Comparison of ENCODE assay signal across 16 mouse cellular contexts in the genomic region with DNA sequence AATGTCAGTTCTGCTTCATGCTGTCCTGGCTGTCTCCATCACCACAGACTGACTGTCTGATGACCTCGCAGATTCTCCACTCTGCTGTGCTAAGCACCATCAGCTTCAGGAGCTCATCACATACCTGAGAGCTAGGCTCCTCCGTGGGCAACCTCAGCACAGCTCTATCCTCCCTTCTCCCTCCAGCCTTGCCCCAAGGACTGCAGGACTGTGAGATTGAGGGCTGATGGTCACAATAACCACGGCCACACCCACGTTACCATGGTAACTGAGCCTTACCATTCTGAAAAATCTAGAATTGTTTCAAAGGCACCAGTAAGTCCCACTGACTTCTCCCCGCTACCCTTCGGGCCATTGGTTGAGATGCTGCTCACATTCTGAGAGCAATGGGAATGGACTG. TPM values are rescaled to one million over a fixed set of nuclear protein-coding genes. Genes with fewer than 3 reads are reported as not detected.
DNase-seq lines count a peak whose midpoint lies in the region; ATAC-seq and TF ChIP-seq lines count a peak whose summit lies in the region.
"Had no signal": no experiment of that assay in that cellular context is flagged by ENCODE, and none has a peak within 500 bp of the region (broad histone marks: within the 10 kb centered on the region; RNA-seq: fewer than 3 reads in every experiment).

No protein-coding gene starts in this region.

- H3K4me3 ChIP-seq in heart, embryonic 13.5 days = no peak overlapping the region
- H3K4me3 ChIP-seq in neural tube, embryonic 15.5 days (replicated peaks) = no peak overlapping the region
- H3K4me3 ChIP-seq in embryonic facial prominence, embryonic 15.5 days (replicated peaks) = no peak overlapping the region
- no peak overlapping the region for H3K4me3 ChIP-seq in myocyte
- H3K4me3 ChIP-seq: left cerebral cortex, adult 2 months; liver, embryonic 15.5 days; stomach, embryonic 15.5 days had no signal

- 61% methylated on average over 6 of the region's 6 CpGs for WGBS in heart, embryonic 13.5 days
- WGBS in neural tube, embryonic 15.5 days = 64% methylated on average over 6 of the region's 6 CpGs
- WGBS in embryonic facial prominence, embryonic 15.5 days = 64% methylated on average over 6 of the region's 6 CpGs

- no peak overlapping the region for H3K4me2 ChIP-seq in heart, embryonic 13.5 days
- H3K4me2 ChIP-seq in neural tube, embryonic 15.5 days = no peak overlapping the region
- H3K4me2 ChIP-seq in embryonic facial prominence, embryonic 15.5 days (replicated peaks) = no peak overlapping the region
- H3K4me2 ChIP-seq in myocyte (ENCODE audit: low read depth) = peak overlapping the region; percentile 55
- H3K4me2 ChIP-seq: liver, embryonic 15.5 days; stomach, embryonic 15.5 days had no signal

- H3K27me3 ChIP-seq in heart, embryonic 13.5 days (replicated peaks) = no peaks in the 10 kb centered on the region
- no peaks in the 10 kb centered on the region for H3K27me3 ChIP-seq in neural tube, embryonic 15.5 days (replicated peaks)
- H3K27me3 ChIP-seq in embryonic facial prominence, embryonic 15.5 days = no peaks in the 10 kb centered on the region
- no peaks in the 10 kb centered on the region for H3K27me3 ChIP-seq in myocyte (ENCODE audit: control insufficient read depth, insufficient read depth, insufficient read length)
- H3K27me3 ChIP-seq: liver, embryonic 15.5 days; stomach, embryonic 15.5 days had no signal

- no peak for DNase-seq in heart, postnatal 10 days
- peak; percentile 27 for DNase-seq in neural tube, embryonic 10.5 days (ENCODE audit: extremely low spot score, low spot score)
- DNase-seq in cerebellum, postnatal 4 days (ENCODE audit: low spot score in 2 of 2) = no peak
- DNase-seq in retina, embryonic 14.5 days (ENCODE audit: low spot score) = no peak
- DNase-seq: cerebellum, postnatal 14 days; heart, postnatal 4 days; kidney, postnatal 14 days; right cerebral cortex, postnatal 25 days had no signal

- intact Hi-C loops in heart, postnatal 10 days (cut with DNase I) = loop anchor here (5.0 kb wide), 2 partner anchors 36 to 66 kb away; no protein-coding TSS in a partner anchor

- ATAC-seq in heart, embryonic 13.5 days (ENCODE audit: extremely low read depth, insufficient number of reproducible peaks, low FRiP score, low TSS enrichment) = no peak; the same call in 1 of the 2 replicates
- ATAC-seq in neural tube, embryonic 15.5 days (ENCODE audit: low FRiP score) = no peak
- no peak for ATAC-seq in embryonic facial prominence, embryonic 15.5 days (ENCODE audit: insufficient number of reproducible peaks, low FRiP score, low TSS enrichment, low read depth)

- H3K79me2 ChIP-seq in myocyte (ENCODE audit: control insufficient read depth, insufficient read depth) = no peaks in the 10 kb centered on the region

- 0 out of 2 replicates have a peak, but pooled peaks cover 4% of the 10 kb centered on the region for H3K9me3 ChIP-seq in heart, embryonic 13.5 days
- H3K9me3 ChIP-seq in neural tube, embryonic 15.5 days (replicated peaks) = no peaks in the 10 kb centered on the region
- no peaks in the 10 kb centered on the region for H3K9me3 ChIP-seq in embryonic facial prominence, embryonic 15.5 days (replicated peaks)
- H3K9me3 ChIP-seq: liver, embryonic 15.5 days; stomach, embryonic 15.5 days had no signal

- H3K9ac ChIP-seq in heart, embryonic 13.5 days = 0 out of 2 replicates have a peak overlapping the region, but pooled peaks have one; percentile 2
- no peak overlapping the region for H3K9ac ChIP-seq in neural tube, embryonic 15.5 days (replicated peaks)
- H3K9ac ChIP-seq in embryonic facial prominence, embryonic 15.5 days = no peak overlapping the region
- H3K9ac ChIP-seq: liver, embryonic 15.5 days; stomach, embryonic 15.5 days had no signal

- peak overlapping the region; percentile 73 for H3K27ac ChIP-seq in heart, embryonic 13.5 days (replicated peaks)
- H3K27ac ChIP-seq in neural tube, embryonic 15.5 days (replicated peaks) = no peak overlapping the region
- H3K27ac ChIP-seq in embryonic facial prominence, embryonic 15.5 days (replicated peaks) = peak overlapping the region; percentile 85
- H3K27ac ChIP-seq: left cerebral cortex, adult 2 months; liver, embryonic 15.5 days; stomach, embryonic 15.5 days had no signal

- peaks cover 40% of the 10 kb centered on the region for H3K4me1 ChIP-seq in heart, embryonic 13.5 days
- H3K4me1 ChIP-seq in neural tube, embryonic 15.5 days = peaks cover 18% of the 10 kb centered on the region
- peaks cover 38% of the 10 kb centered on the region for H3K4me1 ChIP-seq in embryonic facial prominence, embryonic 15.5 days
- H3K4me1 ChIP-seq: liver, embryonic 15.5 days had no signal

- H3K36me3 ChIP-seq in heart, embryonic 13.5 days = no peaks in the 10 kb centered on the region
- H3K36me3 ChIP-seq in neural tube, embryonic 15.5 days = no peaks in the 10 kb centered on the region
- no peaks in the 10 kb centered on the region for H3K36me3 ChIP-seq in embryonic facial prominence, embryonic 15.5 days
- no peaks in the 10 kb centered on the region for H3K36me3 ChIP-seq in myocyte (ENCODE audit: control insufficient read depth, insufficient read depth)
- H3K36me3 ChIP-seq: liver, embryonic 15.5 days; stomach, embryonic 15.5 days had no signal

- TF ChIP-seq POLR2A in myocyte (IDR thresholded peaks at IDR 0.05; ENCODE audit: insufficient read length, low read depth) = no peak

- no peak overlapping the region for H3ac ChIP-seq in myocyte (ENCODE audit: control insufficient read depth, insufficient read length)

TF ChIP-seq in myocyte, 11 proteins besides CTCF, POLR2A, EP300 and RAD21:
- no peak for TF ChIP-seq USF1 (IDR thresholded peaks at IDR 0.05; ENCODE audit: low read depth)
- no peak for TF ChIP-seq CEBPB (IDR thresholded peaks at IDR 0.05; ENCODE audit: insufficient read depth, poor library complexity, severe bottlenecking)
- TF ChIP-seq TCF3 (IDR thresholded peaks at IDR 0.05; ENCODE audit: insufficient read length, low read depth) = no peak
- no peak for TF ChIP-seq E2F4 (IDR thresholded peaks at IDR 0.05; ENCODE audit: insufficient read depth)
- TF ChIP-seq TCF12 (IDR thresholded peaks at IDR 0.05; ENCODE audit: insufficient read depth, poor library complexity, severe bottlenecking) = no peak
- no peak for TF ChIP-seq MYOD1 (IDR thresholded peaks at IDR 0.05; ENCODE audit: control insufficient read depth in 1 of 3, insufficient read length in 2 of 3, low read depth in 2 of 3)
- TF ChIP-seq POLR2AphosphoS2 (IDR thresholded peaks at IDR 0.05; ENCODE audit: insufficient read length, low read depth) = no peak
- no peak for TF ChIP-seq MAX (IDR thresholded peaks at IDR 0.05; ENCODE audit: low read depth)
- no peak for TF ChIP-seq REST (IDR thresholded peaks at IDR 0.05; ENCODE audit: insufficient read depth, insufficient read length)
- TF ChIP-seq MYOG (IDR thresholded peaks at IDR 0.05; ENCODE audit: control insufficient read depth in 1 of 3, insufficient read depth in 1 of 3, insufficient read length in 2 of 3, low read depth in 2 of 3) = no peak
- no peak for TF ChIP-seq SRF (IDR thresholded peaks at IDR 0.05; ENCODE audit: control insufficient read depth, insufficient read length, low read depth)

RNA-seq across cellular contexts. Expression of a gene that starts 1.5 kb away (rescaled TPM):
- polyA plus RNA-seq in heart, embryonic 13.5 days (2015; fragmentation: Nextera tagmentation; extraction: Ambion mirVana) = 15.3 and 15.7 TPM in 2 replicates
- total RNA-seq in heart, postnatal 10 days (2021) = 10 to 100 TPM; 62.2 to 65.4 TPM
- polyA plus RNA-seq in neural tube, embryonic 15.5 days (2015; fragmentation: Nextera tagmentation; extraction: Ambion mirVana) = 6.8 and 9.3 TPM in 2 replicates
- polyA plus RNA-seq in embryonic facial prominence, embryonic 15.5 days (2015; fragmentation: Nextera tagmentation; extraction: Ambion mirVana) = 34.2 and 38.9 TPM in 2 replicates
- polyA plus RNA-seq in myocyte (2012; fragmentation: generic; extraction: Trizol) = 37.3 TPM
- total RNA-seq: megakaryocyte progenitor cell, adult 5-6 weeks had no signal
